Mouse (Mus musculus) urinary bladder, postnatal 0 days (tissue): ENCODE results near the gene Olfr1043. TPM values are rescaled to one million over a fixed set of nuclear protein-coding genes. Genes with fewer than 3 reads are reported as not detected.

Experiments
- polyA plus RNA-seq: library from polyadenylated mRNA; unstranded; fragments of >200 nt; fragmentation: Nextera tagmentation; extraction: Ambion mirVana; gene quantifications from 2 replicates; pipeline ENCODE4 v1.2.1, GENCODE M21; 2015

The Olfr1043 gene
- not detected in 2 replicates for polyA plus RNA-seq

DNA sequence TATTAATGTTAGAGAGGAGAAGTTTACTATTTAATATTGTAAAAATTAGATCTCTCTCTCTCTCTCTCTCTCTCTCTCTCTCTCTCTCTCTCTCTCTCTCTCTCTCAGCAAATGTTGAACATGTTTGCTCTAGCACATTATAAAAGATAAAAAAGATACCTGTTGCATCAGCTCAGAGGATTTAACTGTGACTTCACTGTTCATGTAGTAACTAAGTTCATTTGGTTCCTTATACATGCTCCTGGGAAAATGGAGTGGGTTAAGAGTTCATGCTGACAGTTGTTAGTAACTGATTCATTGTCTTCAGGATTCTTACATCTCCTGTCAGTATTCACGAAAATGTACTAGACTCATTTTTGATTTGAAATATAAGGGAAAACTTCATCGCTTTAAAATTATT, at the start of gene Olfr1043:
TSS of gene Olfr1043 (minus strand) at position 101 of the 400 bp plus-strand sequence.

DNA sequence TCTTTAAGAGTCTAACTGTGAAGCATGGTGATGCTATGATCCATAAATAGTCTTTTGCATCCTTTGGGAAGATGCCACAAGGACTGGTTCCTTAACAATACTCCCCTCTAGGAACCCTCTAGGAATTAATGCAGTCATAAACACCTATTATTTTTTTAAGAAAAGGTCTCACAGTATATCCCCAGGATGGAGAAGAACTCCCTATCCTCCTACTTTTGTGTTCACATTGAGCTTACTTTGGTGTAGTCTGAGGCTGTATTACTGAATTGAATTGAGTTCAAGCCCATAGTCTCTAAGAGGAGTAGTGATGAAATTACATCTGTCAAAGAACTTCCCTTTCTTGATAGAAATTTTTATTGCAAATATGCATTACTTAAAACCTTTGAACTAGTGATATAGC, 35.6 kb upstream of the Olfr1043 start, which contains the start of gene Olfr1045:
TSS of gene Olfr1045 (minus strand) at position 101 of the 400 bp plus-strand sequence.

DNA sequence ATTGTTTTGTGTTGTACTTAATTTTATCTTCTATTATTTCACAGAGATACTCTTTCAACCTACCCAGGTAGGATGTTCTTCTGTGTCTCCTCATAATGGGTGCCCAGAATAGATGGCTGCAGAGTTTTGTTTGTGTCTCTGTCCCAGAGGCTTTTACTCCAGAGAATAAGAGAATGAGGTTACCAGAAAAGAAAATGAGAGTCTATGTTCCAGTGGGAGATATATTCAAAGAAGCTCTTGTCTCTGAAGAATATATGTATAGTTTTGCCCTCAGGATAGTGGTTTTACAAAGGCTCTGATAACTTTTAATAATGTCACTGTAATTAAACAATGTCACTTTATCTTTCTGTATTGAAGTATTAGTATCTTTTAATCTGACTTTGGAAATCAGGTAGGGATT, 18.3 kb upstream of the Olfr1043 start, which contains the start of gene Olfr52:
TSS of gene Olfr52 (minus strand) at position 101 of the 400 bp plus-strand sequence.

DNA sequence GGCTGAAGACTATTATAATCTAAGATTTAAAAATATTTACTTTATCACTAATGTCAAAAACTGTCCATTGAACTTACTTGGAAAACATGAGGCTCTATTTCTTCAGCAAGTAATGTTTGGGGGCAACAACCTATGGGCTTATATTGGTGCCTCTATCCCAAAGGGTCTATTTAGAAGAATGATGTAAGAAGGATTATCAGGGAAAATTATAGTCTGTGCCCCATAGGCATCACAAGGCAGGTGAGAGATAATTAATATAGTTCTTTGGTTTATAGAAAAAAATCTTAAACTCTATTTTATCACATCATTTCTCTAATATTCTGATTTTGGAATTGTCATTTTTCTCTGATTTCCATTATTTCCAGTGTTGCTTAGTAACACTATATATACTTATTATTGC, 10.4 kb upstream of the Olfr1043 start, which contains the start of gene Olfr1044:
TSS of gene Olfr1044 (minus strand) at position 101 of the 400 bp plus-strand sequence.

DNA sequence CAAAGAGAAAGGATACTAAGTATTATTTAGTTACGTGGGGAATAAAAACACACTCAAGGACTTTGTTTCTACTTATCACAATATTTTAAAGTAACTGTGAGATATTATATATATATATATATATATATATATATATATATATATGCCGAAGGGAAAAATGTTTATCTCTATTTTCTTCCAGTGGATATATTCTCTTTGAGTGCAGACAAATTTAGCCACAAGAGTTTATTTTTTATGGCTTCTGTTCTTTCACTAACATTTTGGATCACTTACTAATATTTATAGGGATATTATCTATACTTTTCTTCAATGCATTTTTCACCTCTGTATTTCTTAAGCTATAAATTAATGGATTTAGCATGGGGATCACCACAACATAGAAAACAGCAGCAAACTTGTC, 5.6 kb downstream of the Olfr1043 start, which contains the start of gene Olfr1042:
TSS of gene Olfr1042 (minus strand) at position 101 of the 400 bp plus-strand sequence.

DNA sequence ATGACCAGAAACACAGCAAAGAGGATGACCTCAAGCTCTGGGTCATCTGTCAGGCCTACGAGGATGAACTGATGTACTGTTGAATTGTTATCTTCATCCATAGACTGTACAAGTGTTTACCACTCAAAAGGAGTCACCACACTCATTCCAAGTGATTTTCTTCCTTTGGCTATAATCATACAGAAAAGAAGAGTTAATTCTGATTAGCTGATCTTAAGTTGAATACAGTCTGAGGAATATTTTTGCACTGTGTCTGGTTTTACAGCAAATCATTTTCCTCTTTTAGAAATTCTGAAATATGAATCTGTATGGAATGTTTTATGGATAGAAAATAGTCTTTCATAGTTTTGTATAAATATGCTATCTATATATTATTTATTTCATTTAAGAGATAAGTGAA, 20.7 kb downstream of the Olfr1043 start, which contains the start of gene Olfr1040:
TSS of gene Olfr1040 (minus strand) at position 101 of the 400 bp plus-strand sequence.

DNA sequence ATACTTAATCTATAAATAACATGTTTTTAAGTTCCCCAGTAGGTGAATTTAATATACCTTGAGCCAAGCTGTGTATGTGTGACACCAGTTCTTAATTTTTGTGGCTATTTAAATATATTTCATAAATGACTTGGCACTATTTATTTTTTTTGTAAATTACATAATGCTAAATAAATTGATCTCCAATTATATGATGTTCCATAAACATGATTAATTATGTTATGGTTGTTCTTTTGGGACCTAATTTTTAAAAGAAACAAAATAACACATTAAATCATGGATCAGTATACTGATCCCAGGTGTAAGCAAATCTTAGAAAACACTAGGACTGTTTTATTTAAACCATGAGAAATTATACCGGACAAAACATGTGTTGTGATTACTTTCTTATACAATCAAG, 31.5 kb downstream of the Olfr1043 start, which contains the start of gene Olfr1039:
TSS of gene Olfr1039 (minus strand) at position 101 of the 400 bp plus-strand sequence.

Other genes starting within 250 kb of the Olfr1043 start
- not detected in 2 replicates for gene Olfr1026, start 246.0 kb downstream of the Olfr1043 start, polyA plus RNA-seq
- not detected in 2 replicates for gene Olfr1028, start 217.1 kb downstream of the Olfr1043 start, polyA plus RNA-seq
- gene Olfr1029, start 193.6 kb downstream of the Olfr1043 start, polyA plus RNA-seq, result not detected in 2 replicates
- gene Olfr1030, start 188.2 kb downstream of the Olfr1043 start, polyA plus RNA-seq, result not detected in 2 replicates
- gene Olfr1031, start 177.2 kb downstream of the Olfr1043 start, polyA plus RNA-seq, result not detected in 2 replicates
- gene Olfr1032, start 162.0 kb downstream of the Olfr1043 start, polyA plus RNA-seq, result not detected in 2 replicates
- 41.0 TPM in 2 replicates for gene Olfr1033, start 146.9 kb downstream of the Olfr1043 start, polyA plus RNA-seq
- 0.07 TPM in 2 replicates for gene Olfr1034, start 121.7 kb downstream of the Olfr1043 start, polyA plus RNA-seq
- not detected in 2 replicates for gene Olfr1036, start 93.5 kb downstream of the Olfr1043 start, polyA plus RNA-seq
- not detected in 2 replicates for gene Olfr1037, start 80.1 kb downstream of the Olfr1043 start, polyA plus RNA-seq
- not detected in 2 replicates for gene Olfr1039, start 31.6 kb downstream of the Olfr1043 start, polyA plus RNA-seq
- gene Olfr1040, start 20.8 kb downstream of the Olfr1043 start, polyA plus RNA-seq, result not detected in 2 replicates
- gene Olfr1042, start 5.7 kb downstream of the Olfr1043 start, polyA plus RNA-seq, result not detected in 2 replicates
- gene Olfr1044, start 10.3 kb upstream of the Olfr1043 start, polyA plus RNA-seq, result not detected in 2 replicates
- not detected in 2 replicates for gene Olfr52, start 18.2 kb upstream of the Olfr1043 start, polyA plus RNA-seq
- gene Olfr1045, start 35.5 kb upstream of the Olfr1043 start, polyA plus RNA-seq, result not detected in 2 replicates
- gene Olfr1046, start 51.8 kb upstream of the Olfr1043 start, polyA plus RNA-seq, result not detected in 2 replicates
- not detected in 2 replicates for gene Olfr1047, start 63.9 kb upstream of the Olfr1043 start, polyA plus RNA-seq
- not detected in 2 replicates for gene Olfr1048, start 72.8 kb upstream of the Olfr1043 start, polyA plus RNA-seq
- not detected in 2 replicates for gene Olfr1049, start 90.8 kb upstream of the Olfr1043 start, polyA plus RNA-seq
- not detected in 2 replicates for gene Olfr1051, start 111.6 kb upstream of the Olfr1043 start, polyA plus RNA-seq
- not detected in 2 replicates for gene Olfr1052, start 124.9 kb upstream of the Olfr1043 start, polyA plus RNA-seq
- not detected in 2 replicates for gene Olfr1053, start 147.8 kb upstream of the Olfr1043 start, polyA plus RNA-seq
- not detected in 2 replicates for gene Olfr1054, start 167.9 kb upstream of the Olfr1043 start, polyA plus RNA-seq
- not detected in 2 replicates for gene Olfr1055, start 182.8 kb upstream of the Olfr1043 start, polyA plus RNA-seq
- gene Olfr1056, start 194.9 kb upstream of the Olfr1043 start, polyA plus RNA-seq, result not detected in 2 replicates
- gene Olfr1057, start 210.9 kb upstream of the Olfr1043 start, polyA plus RNA-seq, result not detected in 2 replicates
- not detected in 2 replicates for gene Olfr1058, start 221.0 kb upstream of the Olfr1043 start, polyA plus RNA-seq
- not detected in 2 replicates for gene Olfr1061, start 246.5 kb upstream of the Olfr1043 start, polyA plus RNA-seq